Mouse (Mus musculus): Measurements from ENCODE around the gene Rnf157. TPM values are rescaled to one million over a fixed set of nuclear protein-coding genes. Genes with fewer than 3 reads are reported as not detected.

The Rnf157 gene
- polyA plus RNA-seq, 1 experiment from 2014 or later: 15.9 TPM

DNA sequence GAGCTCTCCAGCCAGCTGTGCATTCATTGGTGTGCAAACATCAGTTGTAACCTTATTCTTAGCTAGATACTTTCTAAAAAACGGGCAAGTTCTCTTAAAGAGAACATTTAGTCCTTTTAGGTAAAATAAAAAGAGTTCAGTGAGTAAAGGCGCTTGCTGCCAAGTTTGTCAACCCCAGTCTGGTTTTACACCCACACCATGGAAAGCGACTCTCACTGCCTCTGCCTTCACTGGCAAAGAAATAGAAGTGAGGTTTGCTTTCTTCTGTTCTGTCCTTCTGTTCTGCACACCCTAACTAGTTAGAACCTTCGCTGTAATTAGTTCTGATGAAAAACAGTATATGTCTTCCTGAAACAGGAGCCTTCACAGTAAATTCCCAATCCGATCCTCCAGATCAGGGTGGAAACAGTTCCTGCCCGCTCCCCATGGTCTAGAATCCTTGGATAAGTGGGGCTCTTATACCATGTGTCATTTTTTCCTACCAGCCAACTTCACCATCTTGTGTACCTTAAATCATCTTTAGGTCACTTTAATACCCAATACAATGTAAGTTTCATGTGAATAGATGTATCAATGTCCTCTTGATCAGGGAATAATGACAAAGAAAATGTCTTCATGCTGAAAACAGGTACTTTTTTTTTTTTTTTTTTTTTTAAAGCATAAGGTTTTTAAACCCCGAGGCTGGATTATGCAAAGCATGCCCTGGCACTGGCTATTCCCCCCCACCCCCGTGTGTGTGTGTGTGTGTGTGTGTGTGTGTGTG is 19.9 kb upstream of the Rnf157 start:
- no peak overlapping the region; the same call in 1 of the 2 replicates for H3K27ac ChIP-seq (replicated peaks; ENCODE audit: low read depth, low read length)
- H3K4me1 ChIP-seq (ENCODE audit: control insufficient read depth, insufficient read depth, low read length): no peaks in the 10 kb centered on the region; the same call in 1 of the 2 replicates

DNA sequence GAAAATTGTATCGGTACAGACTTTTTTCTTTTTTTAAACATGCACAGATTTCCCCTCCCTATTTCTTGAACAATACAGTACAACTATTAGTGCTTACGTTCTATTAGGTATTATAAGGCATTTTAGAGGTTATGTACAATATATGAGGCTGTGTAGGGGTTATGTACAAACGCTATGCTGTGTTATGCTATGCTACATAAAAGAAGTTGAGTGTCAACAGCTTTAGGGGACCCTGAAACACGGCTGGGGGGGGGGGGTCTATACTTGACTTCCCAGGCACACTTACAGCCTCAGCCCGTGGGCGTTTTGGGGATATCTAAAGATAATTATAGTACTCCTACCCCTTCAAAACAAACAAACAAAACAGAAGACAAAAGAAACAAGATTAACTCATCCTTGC is 19.3 kb upstream of the Rnf157 start:
- H3K4me3 ChIP-seq (ENCODE audit: low read depth, low read length): no peak overlapping the region
- WGBS: 51% methylated on average over 6 of the region's 6 CpGs
- DNase-seq (ENCODE audit: low spot score): no peak
- H3K4me2 ChIP-seq (ENCODE audit: low read depth, low read length): no peak overlapping the region
- H3K27me3 ChIP-seq (ENCODE audit: control insufficient read depth, insufficient read depth, low read length): no peaks in the 10 kb centered on the region
- no peak overlapping the region for H3K9ac ChIP-seq (replicated peaks; ENCODE audit: low read length)
- peaks cover 4% of the 10 kb centered on the region for H3K36me3 ChIP-seq (replicated peaks; ENCODE audit: control insufficient read depth, insufficient read depth, low read depth, low read length)
- H3K27ac ChIP-seq (replicated peaks; ENCODE audit: low read depth, low read length): no peak overlapping the region
- no peaks in the 10 kb centered on the region; the same call in 1 of the 2 replicates for H3K4me1 ChIP-seq (ENCODE audit: control insufficient read depth, insufficient read depth, low read length)
- H3K9me3 ChIP-seq (replicated peaks; ENCODE audit: control insufficient read depth, low read length): no peaks in the 10 kb centered on the region
- ATAC-seq (replicated peaks; ENCODE audit: insufficient number of reproducible peaks, low FRiP score, low TSS enrichment, low read depth): no peak

More for the DNA sequence above, 19.9 kb upstream of the Rnf157 start:
- no peak for ATAC-seq (replicated peaks; ENCODE audit: insufficient number of reproducible peaks, low FRiP score, low TSS enrichment, low read depth)
- H3K9me3 ChIP-seq (replicated peaks; ENCODE audit: control insufficient read depth, low read length): no peaks in the 10 kb centered on the region
- no peak for DNase-seq (ENCODE audit: low spot score)
- peaks cover 8% of the 10 kb centered on the region for H3K36me3 ChIP-seq (replicated peaks; ENCODE audit: control insufficient read depth, insufficient read depth, low read depth, low read length)
- H3K9ac ChIP-seq (replicated peaks; ENCODE audit: low read length): no peak overlapping the region
- H3K4me2 ChIP-seq (ENCODE audit: low read depth, low read length): no peak overlapping the region
- no peak overlapping the region for H3K4me3 ChIP-seq (ENCODE audit: low read depth, low read length)
- H3K27me3 ChIP-seq (ENCODE audit: control insufficient read depth, insufficient read depth, low read length): no peaks in the 10 kb centered on the region
- 58% methylated on average over 8 of the region's 8 CpGs for WGBS

- Histone ChIP-seq H3K27me3 (ENCODE audit: control insufficient read depth, insufficient read depth, low read length) (no peaks in the 10 kb centered on the region), H3K4me2 (ENCODE audit: low read depth, low read length) (no peak overlapping the region), H3K27ac (replicated peaks; ENCODE audit: low read depth, low read length) (no peak overlapping the region), H3K4me1 (ENCODE audit: control insufficient read depth, insufficient read depth, low read length) (no peaks in the 10 kb centered on the region; the same call in 1 of the 2 replicates), H3K4me3 (ENCODE audit: low read depth, low read length) (no peak overlapping the region), H3K9me3 (replicated peaks; ENCODE audit: control insufficient read depth, low read length) (no peaks in the 10 kb centered on the region), H3K36me3 (replicated peaks; ENCODE audit: control insufficient read depth, insufficient read depth, low read depth, low read length) (no peaks in the 10 kb centered on the region), H3K9ac (replicated peaks; ENCODE audit: low read length) (no peak overlapping the region)
- no peak for ATAC-seq (replicated peaks; ENCODE audit: insufficient number of reproducible peaks, low FRiP score, low TSS enrichment, low read depth)
- DNase-seq (ENCODE audit: low spot score): no peak
- 40% methylated on average over 11 of the region's 11 CpGs for WGBS
Observed at GRCm38 (mm10) chr11:116431428-116432077, 18.7 kb upstream of the Rnf157 start.

DNA sequence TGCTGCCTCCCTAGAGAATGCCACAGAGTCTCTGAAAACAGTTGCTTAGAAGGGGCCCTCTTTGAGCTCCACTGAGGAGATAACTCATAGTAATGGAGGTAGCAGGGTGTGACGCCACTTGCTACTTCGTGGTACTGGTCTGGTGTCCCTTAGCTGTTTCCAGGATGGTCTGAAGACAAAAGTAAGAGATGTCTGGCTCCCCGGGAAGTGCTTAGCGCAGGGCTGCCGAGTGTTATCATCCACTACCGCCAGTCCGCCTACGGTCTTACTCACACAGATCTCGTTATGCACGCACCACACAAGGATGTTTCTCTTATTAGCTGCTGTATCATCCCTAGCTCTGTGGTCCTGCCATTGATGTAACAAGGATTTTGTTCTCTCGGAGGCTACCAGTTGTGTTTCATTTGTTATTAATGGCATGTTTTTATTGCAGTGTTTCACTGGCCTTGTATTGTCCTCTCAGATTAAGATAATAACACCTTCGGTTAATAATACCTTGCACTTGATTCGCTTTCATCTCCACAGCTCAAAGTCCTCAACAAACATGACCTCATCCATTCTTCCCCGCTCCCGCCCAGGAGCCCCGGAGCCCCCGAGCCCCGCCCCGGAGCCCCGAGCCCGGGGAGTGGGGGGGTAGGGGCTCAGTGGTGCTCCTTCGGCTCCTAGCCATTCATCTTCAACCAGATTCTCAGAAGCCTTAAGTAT is 18.0 kb upstream of the Rnf157 start:
- Histone ChIP-seq H3K4me2 (ENCODE audit: low read depth, low read length) (no peak overlapping the region), H3K9ac (replicated peaks; ENCODE audit: low read length) (no peak overlapping the region), H3K27me3 (ENCODE audit: control insufficient read depth, insufficient read depth, low read length) (no peaks in the 10 kb centered on the region), H3K4me1 (ENCODE audit: control insufficient read depth, insufficient read depth, low read length) (no peaks in the 10 kb centered on the region), H3K36me3 (replicated peaks; ENCODE audit: control insufficient read depth, insufficient read depth, low read depth, low read length) (no peaks in the 10 kb centered on the region), H3K27ac (replicated peaks; ENCODE audit: low read depth, low read length) (no peak overlapping the region), H3K9me3 (replicated peaks; ENCODE audit: control insufficient read depth, low read length) (no peaks in the 10 kb centered on the region), H3K4me3 (ENCODE audit: low read depth, low read length) (no peak overlapping the region)
- WGBS: 41% methylated on average over 22 of the region's 22 CpGs
- ATAC-seq (replicated peaks; ENCODE audit: insufficient number of reproducible peaks, low FRiP score, low TSS enrichment, low read depth) (no peak), DNase-seq (ENCODE audit: low spot score) (no peak)

- H3K36me3 ChIP-seq (replicated peaks; ENCODE audit: control insufficient read depth, insufficient read depth, low read depth, low read length): no peaks in the 10 kb centered on the region
- no peaks in the 10 kb centered on the region for H3K9me3 ChIP-seq (replicated peaks; ENCODE audit: control insufficient read depth, low read length)
- H3K4me2 ChIP-seq (ENCODE audit: low read depth, low read length): no peak overlapping the region
- H3K4me1 ChIP-seq (ENCODE audit: control insufficient read depth, insufficient read depth, low read length): no peaks in the 10 kb centered on the region
- 78% methylated on average over 9 of the region's 9 CpGs for WGBS
- H3K27ac ChIP-seq (replicated peaks; ENCODE audit: low read depth, low read length): no peak overlapping the region
- no peaks in the 10 kb centered on the region for H3K27me3 ChIP-seq (ENCODE audit: control insufficient read depth, insufficient read depth, low read length)
- no peak for DNase-seq (ENCODE audit: low spot score)
- H3K4me3 ChIP-seq (ENCODE audit: low read depth, low read length): no peak overlapping the region
- ATAC-seq (replicated peaks; ENCODE audit: insufficient number of reproducible peaks, low FRiP score, low TSS enrichment, low read depth): no peak
- H3K9ac ChIP-seq (replicated peaks; ENCODE audit: low read length): no peak overlapping the region
Observed at GRCm38 (mm10) chr11:116429862-116430613, 17.2 kb upstream of the Rnf157 start.

GRCm38 (mm10) chr11:116428872-116429859 is 16.3 kb upstream of the Rnf157 start:
- Histone ChIP-seq H3K27ac (replicated peaks; ENCODE audit: low read depth, low read length) (no peak overlapping the region), H3K27me3 (ENCODE audit: control insufficient read depth, insufficient read depth, low read length) (no peaks in the 10 kb centered on the region)
- 45% methylated on average over 13 of the region's 13 CpGs for WGBS

More at GRCm38 (mm10) chr11:116428872-116429859, 16.3 kb upstream of the Rnf157 start:
- no peak overlapping the region for H3K9ac ChIP-seq (replicated peaks; ENCODE audit: low read length)
- H3K4me2 ChIP-seq (ENCODE audit: low read depth, low read length): no peak overlapping the region
- H3K4me1 ChIP-seq (ENCODE audit: control insufficient read depth, insufficient read depth, low read length): no peaks in the 10 kb centered on the region
- H3K4me3 ChIP-seq (ENCODE audit: low read depth, low read length): no peak overlapping the region
- ATAC-seq (replicated peaks; ENCODE audit: insufficient number of reproducible peaks, low FRiP score, low TSS enrichment, low read depth): no peak
- H3K9me3 ChIP-seq (replicated peaks; ENCODE audit: control insufficient read depth, low read length): no peaks in the 10 kb centered on the region
- H3K36me3 ChIP-seq (replicated peaks; ENCODE audit: control insufficient read depth, insufficient read depth, low read depth, low read length): no peaks in the 10 kb centered on the region
- DNase-seq (ENCODE audit: low spot score): no peak
